Mouse (Mus musculus) kidney, postnatal 4 days (tissue): Measurements from ENCODE around the gene Arpc2.

ENCODE experiments used
- DNase-seq, 2 experiments: peaks; one replicate each; pipeline ENCODE4 v3.0.0; 2021; ENCODE audit warnings: mixed read lengths in 2 of 2

The Arpc2 gene

DNA sequence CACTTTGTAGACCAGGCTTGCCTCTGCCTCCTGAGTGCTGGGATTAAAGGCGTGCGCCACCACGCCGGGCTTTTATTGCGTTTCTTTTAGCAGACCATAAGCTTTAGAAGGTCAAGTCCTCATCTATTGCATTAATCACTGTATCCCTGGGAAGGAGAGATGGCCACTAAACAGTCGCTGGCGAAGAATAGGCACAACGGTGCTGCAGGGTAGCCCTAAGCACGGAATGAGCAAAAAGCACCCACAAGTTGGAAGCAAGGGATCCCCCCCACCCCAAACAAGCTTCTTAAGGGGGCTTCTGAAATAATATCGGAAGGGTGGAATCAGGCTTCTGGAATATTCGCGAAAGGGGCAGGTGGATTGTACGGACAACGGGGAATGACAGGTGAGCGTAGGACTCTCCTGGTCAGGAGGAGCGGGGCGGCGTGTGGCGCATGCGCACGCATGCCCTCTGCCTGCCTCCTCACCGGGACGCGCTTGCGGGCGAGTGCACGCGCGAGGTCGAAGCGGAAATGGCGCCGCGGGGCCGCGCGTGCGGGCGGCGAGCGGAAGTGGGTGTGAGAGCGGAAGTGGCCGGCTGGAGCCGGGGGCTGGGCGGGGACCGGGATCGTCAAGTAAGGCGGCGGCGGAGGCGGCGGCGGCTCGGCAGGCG, at the start of gene Arpc2:
Arpc2 (plus strand) TSS at position 147 of the 652 bp plus-strand sequence.
- peak; percentile 97 to 99 for DNase-seq

DNA sequence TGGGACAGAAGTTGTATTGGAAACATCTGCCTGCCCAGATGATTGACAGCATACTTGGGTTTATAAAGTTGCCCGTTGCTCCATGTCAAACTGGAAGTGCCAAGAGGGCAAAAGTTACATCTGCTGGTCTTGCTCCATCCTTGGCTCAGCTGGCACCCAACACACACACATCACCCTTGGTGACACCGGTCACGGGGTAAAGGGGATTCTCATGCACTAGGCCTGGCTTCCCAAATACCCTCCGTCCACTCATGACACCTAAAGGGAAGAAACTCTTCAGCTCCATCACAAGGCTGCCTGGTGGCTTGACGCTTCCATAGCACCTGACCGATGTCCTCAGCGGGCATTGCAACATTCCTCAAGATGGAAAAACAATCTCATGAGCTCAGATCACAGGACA, 45.4 kb upstream of the Arpc2 start:
- no peak for DNase-seq

DNA sequence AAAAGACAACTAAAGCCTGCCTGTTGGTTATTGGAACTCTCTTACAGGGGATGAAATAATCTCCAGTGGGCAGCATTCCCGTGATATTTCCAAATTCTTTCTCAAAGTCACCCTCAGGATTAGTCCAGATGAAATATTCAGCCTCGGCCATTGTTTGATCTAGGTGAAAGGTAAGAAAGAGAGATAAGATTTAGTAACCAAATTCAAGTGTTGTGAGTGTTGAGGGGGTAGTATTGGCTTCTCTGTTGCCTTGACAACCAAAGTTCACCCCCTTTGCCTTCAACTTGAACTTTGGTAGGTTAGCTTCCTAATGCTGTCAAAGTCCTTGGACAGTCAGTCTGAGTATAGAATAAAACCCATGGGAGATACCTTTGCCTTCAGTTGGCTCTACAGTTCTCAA, 43.2 kb upstream of the Arpc2 start:
- no peak for DNase-seq

DNA sequence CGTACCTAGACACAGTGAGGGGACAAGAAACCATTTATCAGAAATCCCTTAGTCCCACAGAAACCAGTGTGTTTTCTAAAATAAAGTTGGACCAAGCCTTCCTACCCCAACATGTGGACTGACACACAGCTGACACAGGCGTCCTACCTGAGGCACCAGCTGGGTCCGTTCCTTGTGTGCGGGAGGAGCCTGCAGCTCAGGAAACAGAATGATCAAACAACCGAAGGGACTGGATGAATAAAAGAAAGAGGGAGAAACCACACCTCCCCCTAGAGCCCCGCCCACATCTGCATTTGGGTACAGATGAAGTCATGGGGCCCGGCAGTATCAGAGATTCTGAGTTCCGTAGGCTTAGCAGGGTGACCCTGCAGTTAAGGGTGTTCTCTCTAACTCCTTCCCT, 41.4 kb upstream of the Arpc2 start, which contains the start of gene Cxcr1:
Cxcr1 (minus strand) TSS at position 187 of the 400 bp plus-strand sequence.
- DNase-seq = no peak

DNA sequence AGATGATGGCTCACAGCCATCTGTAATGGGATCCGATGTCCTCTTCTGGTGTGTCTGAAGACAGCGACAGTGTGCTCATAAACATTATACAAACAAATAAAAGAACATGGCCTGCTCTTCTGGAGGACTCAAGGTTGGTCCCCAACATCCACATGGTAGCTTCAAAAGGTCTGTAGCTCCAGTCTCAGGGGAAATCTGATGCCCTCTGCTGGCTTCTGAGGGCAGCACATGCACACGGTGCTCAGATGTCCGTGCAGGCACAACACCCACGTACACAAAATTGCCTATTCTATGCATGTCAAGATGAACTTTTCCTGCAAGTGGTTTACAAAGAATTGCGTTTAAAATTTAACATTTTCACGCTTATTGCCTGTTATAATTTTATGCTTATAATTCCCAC, 39.9 kb upstream of the Arpc2 start:
- DNase-seq = peak; percentile 41 to 58

DNA sequence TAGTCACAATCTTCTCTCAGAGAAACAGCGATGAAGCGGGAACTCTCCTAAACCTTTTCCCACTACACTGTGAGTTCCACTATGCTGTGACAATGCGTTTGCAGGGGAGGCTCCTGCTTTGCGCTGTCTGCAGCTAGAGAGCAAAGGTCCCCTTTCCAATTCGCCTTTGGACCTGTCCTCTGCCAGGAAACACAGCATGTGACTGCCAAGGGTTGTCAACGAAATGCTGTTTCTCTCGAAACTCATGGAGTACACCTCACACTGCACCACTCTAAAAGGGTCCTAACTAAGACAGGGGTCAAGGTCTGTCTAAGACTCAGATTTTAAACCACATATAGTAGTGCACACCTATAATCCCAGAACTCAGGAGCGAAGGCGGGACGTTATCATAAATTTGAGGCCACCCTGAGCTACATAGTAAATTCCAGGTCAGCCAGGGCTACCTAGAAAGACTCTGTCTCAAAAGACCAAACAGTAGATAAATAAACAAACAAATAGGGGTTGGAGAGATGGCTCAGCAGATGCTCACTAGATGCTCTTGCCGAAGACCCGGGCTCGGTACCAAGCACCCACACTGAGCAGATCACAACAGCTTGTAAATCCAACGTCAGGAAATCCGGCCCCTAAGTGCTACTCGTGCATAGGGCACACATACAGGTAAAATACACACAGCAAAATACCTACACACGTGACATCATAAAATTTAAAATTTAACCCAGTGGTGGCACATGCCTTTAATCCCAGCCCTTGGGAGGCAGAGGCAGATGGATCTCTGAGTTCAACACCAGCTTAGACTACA, 39.1 kb upstream of the Arpc2 start:
- peak; percentile 14 to 50 for DNase-seq

DNA sequence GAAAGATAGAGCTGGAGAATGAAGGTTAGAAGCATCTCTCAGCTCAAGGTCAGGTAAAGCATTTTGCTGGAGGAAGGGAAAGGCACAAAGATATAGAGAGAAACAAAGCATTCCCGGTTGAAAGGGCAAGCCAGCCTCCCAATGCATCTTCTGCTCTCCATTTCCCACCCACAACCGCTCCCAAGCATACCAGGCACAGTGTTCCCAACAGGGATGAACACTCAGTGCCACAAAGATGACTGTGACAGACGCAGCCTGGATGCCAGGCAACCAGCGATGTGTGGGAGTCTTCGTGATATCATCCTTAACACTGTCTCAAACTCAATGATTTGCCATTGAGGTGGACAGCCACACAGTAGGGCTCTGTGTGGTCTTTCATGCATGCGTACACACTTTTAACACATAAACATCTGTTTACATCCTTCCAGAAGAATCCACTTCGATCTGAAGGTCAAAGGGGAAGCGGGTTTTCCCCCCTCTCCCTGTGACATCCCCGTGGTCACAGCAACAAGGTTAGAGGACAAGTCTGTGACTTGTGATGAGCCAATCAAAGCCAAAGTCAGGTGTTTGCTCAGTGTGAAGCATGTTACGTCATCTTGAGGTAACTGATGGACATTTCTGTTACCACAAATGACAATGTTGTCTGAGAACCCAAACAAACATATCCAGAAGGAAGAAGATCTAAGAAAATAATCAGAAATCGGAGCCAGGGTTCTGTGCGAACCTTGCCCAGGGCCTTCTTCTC, 38.0 kb upstream of the Arpc2 start:
- no peak for DNase-seq

DNA sequence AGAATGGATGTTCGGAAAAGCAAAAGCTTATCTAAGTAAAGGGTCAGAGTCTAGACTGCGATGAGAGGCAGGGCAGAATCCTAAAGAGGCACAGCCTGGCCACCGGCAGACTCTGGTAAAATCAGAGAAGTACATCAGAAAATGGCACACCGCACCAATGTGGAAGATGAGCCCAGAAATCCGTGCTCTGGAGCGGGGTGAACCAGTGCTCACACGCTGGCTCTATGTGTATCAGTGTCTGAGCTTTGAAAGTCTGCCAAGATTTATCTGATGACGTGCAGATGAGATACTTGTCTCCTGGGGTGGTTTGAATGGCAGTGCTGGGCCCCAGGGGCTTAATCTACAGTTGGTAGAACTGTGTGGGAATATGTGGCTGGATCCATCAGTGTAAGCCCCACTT, 36.8 kb upstream of the Arpc2 start:
- no peak for DNase-seq

DNA sequence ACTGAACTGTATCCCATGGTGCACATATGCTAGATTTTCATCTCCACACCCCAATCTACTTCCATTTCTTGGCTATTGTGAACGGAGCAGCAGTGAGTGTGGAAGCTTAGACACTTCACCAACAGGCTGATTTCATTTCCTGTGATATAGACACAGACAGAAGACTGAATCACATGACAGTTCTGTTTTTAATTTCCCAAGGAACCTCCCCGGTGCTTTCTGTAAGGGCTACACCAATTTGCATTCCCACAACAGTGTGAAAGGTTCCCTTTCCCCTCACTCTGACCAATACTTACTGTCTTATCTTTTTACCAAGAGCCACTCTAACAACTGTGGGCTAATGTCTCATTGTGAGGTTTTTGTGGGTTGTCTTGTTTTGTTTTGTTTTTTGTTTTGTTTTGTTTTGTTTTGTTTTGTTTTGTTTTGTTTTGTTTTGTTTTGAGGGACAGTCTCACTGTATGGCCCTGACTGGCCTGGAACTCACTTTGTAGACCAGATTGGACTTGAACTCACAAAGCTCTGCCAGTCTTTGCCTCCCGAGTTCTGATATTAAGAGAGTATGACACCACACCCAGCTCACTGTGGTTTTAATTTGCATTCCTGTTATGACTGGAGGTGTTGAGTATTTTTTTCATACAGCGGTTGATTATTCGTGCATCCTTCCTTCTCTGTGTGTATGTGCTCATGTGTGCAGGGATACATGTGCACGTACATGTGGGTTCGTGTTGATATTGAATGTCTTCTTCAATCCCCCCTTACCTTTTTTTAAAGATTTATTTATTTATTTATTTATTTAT, 34.6 kb upstream of the Arpc2 start:
- no peak for DNase-seq

DNA sequence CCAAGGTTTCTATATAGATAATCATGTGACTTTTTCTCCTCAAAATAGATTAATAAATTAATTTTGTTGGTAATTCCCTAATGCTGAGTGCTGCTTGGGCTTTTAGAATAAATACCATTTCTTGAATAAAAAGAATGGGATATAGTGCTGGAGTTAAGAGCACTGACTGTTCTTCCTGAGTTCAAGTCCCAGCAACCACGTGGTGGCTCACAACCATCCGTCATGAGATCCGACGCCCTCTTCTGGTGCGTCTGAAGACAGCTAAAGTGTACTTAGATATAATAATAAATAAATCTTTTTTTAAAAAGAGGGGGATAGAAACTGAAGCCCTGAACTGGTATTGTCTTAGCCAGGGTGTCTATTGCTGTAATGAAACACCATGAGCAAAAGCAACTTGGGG, 32.4 kb upstream of the Arpc2 start:
- no peak for DNase-seq

DNA sequence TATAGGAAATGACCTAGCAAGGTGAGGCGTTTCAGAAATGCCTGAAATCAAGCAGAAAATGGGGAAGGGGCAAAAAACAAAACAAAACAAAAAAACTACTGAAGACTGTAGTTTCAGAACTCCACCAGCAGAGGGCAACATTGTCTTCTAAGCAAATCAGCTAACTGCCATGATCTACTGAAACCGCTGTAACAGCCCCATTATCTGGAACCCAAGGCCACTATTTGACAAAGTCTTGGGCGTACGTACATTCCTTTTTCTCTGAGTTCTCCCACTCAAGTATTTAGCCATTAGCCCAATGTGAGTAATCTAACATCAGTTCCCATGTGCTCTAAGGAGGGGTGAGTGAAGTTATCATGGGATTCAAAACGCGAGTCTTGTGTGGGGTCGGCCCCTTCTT, 30.0 kb upstream of the Arpc2 start:
- peak; percentile 27 to 47 for DNase-seq

DNA sequence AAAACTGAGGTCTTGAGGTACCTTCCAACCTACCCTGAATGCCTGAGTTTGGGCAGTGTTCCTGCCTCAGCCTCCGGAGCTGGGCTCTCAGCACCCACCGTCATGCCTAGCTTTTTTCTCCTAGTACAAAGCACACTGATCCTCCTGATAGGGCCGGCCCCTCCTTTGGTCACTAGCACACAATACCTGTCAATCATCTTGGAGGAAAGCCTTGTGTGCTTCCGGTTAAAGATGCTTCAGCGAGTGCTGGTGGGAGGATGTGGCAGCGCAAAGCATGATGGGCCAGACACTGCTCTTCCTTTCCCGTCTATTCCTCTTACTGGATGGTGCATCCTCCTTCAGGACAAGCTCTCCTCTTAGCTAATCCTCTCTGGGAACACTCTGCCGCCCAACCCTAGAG, 29.2 kb upstream of the Arpc2 start:
- DNase-seq = no peak

DNA sequence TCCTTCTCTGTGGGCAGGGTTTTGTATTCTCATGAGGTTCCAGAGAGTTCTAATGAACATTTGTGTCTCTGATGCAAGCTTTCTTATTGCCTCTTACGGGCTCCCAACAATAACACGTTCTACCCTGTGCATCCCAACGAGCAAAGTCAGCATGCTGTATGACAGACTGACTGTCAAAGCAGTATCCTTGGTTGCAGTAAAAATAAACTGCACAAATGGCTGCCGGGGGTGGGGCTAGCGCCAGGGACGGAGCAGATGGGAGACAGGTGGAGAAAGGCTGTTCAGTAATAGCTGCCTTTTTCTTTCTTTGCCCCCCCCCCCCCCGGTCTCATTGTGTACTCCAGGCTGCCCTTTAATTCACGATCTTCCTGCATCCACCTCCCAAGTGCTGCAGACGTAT, 28.0 kb upstream of the Arpc2 start:
- DNase-seq = peak; percentile 22 to 45

DNA sequence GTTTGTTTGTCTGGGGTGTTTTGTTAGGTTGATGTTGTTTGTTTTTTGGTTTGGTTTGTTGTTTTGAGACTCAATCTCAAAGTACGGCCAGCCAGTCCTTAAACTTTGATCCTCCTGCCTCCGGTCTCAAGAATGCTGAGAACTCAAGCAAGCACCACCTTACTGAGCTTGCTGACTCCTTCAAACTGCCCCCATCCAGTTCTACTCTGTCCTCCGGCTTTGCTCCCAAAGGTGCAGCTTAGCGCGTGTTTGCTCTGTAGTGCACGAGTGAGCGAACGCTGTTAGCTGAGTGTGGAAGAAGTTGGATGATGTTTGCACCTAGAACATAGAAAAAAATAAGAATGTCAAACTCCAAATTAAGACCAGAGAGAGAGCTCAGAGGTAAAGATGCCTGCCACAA, 26.9 kb upstream of the Arpc2 start:
- DNase-seq = peak in 1 of 2 experiments; percentile 25

DNA sequence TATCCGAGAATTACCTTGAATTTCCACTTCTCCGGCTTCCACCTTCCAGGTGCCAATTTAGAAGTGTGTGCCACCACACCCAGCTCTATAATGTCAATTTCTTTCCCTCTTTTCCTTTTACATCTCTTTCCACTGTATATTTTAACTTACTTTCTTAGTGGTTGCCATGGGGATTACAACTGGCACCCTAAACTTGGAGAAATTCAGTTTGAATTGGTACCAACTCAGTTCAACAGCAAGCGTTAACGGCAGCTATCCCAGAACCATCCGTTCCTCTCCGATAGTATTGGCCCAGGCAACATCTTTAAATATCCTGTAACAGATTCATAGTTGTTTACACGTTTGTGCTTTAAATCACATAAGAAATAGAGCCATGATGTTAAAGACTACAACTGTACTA, 16.0 kb upstream of the Arpc2 start:
- DNase-seq = no peak

DNA sequence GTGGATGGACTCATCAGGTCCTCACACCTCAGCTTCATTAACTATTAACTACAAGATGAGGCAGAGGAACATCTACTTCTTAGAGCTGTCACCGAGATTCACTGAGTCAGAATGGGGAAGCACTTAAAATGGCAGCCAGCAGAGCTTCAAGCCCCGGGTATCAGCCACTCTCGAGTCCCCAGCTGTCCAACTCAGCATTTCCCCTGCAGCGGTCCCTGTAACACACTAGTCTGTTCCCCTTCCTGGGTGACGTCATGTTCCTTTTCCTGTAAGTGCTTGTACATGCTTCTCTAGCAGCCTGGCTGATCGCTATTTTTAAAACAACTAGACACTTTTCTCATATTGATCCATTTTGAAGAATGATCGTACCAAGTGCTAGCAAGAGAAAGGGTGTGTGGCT, 8.6 kb upstream of the Arpc2 start:
- DNase-seq = no peak

DNA sequence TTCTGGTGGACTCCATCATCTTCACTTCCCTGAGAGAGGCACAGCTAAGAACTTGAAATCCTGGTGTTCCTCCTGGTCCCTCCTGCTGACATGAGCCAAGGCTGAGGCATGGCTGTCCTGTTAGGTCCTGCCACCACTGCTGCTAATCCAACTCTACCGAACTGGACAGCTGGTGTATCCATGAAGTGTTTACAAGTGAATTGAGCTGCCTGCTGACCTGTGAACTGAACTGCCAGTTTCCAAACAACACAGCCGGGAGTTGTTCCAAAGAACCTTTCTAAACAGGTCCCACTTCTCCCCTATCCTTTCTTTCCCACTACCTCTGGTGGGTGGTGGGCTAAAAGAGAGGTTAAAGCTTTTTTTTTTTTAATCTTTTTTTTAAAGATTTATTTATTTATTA, 5.9 kb upstream of the Arpc2 start:
- no peak for DNase-seq

DNA sequence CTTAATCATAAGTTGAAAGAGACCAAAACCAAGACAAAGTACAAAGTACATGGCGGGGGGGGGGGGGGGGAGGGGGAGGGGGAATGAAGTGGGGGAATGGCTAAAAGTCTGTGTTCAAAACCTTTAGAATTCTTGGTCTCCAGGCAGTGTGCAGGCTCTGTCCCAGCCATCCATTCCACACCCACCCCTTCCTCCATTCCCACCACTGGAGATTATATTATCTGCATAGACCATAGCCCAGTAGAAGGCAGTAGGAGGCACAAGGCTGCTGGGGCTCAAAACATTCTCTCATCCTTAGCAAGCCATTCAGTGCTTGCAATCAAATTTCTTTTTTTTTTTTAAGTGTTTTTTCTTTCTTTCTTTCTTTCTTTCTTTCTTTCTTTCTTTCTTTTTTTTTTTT, 4.9 kb upstream of the Arpc2 start:
- no peak for DNase-seq

DNA sequence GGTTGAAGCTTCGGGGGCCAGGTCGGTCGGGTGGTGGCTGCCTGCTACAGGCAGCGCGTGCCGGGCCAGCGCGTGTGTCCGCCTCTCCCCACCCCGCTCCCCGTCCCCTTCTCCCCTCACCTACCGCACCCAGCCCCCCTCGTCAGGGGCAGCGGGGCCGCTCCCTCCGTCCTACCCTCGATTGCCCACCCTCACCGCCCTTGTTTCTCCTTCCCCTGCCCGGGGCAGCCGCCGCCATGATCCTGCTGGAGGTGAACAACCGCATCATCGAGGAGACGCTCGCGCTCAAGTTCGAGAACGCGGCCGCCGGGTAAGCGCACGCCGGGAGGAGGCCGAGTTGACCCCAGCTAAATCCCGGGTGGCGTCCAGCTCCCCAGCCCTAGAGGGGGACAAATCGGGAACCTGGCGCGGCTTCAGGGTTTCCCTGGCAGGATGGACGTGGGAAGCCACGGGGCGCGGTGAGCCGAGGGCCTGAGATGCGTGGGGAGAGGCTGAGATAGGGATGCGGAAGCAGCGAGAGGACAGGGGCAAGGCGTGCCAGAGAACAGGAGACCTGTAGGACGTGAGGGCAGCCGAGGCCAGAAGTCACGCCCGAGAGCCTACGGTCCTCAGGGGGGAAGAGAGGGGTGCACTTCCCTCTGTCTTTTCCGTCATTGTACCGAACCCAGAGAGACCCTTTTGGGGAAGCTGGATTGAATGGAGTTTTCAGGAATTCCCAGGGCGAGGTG, 870 bp downstream of the Arpc2 start:
- peak in 1 of 2 experiments; percentile 69 for DNase-seq

DNA sequence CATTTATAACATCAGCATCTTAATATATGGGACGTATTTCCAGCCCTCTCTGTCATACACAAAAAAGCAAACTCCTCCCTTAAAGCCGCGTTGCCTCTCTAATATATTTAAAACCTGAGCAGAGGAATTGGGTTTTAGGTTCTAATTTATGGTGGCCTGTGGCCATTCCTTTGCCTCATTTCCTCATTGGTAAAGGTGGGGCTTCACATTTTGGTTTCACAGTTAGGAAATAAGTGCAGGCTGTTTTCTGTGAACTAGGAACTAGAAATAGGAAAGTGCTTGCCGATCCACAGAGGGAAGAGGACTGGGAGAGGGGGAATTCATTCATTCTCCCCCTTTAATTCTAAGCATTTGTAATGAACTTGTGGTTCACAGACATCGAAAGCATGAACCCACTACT, 1.8 kb downstream of the Arpc2 start:
- no peak for DNase-seq

DNA sequence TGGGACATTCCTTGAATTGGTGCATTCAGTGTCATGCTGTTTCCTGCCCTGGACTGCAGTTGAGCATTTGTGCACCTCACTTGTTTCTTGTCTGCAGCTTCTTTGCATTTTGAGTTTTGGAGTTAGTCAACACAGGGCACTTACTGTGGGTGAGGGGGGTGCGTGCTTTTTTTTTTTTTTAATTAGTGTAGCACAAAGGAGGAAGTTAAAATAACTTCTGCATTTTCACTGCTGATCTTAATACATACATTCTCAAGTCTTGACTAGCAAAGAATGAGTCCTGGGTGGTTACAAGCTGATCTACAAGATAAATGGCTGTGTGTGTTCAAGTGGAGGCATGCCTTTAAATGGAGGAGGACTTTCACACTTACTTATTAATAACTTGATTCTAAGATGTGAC, 2.3 kb downstream of the Arpc2 start:
- DNase-seq = no peak

DNA sequence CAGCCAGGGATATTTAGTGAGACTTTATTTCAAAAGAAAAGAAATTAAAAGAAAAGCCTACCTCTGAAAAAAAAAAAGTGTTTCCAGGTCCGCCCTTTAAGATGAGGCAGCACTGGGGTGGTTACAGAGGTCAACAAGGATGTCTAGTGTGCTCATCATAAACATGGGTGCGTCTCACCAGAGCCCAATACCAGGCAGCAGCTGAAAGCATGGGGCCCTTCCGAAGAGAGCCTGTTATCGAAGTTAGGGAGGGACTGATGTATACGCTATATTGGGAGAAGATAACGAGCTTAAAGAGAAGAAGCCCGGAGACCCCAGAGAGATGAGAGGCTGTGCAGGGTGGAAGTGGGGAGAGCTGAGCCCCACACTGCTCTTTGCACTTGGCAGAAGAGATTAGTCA, 3.3 kb downstream of the Arpc2 start:
- no peak for DNase-seq
